Mouse (Mus musculus) olfactory bulb, adult 2 months (tissue): ENCODE results near the gene Gm7579.

Experiments
- CTCF ChIP-seq: fragments of 200-500 bp; IDR thresholded peaks from 2 replicates; pipeline ENCODE4 v1.5.1; 2012; ENCODE audit warnings: low read depth, mild to moderate bottlenecking, low read length, moderate library complexity; ENCODE audit not compliant: insufficient read depth
- POLR2A ChIP-seq: fragments of 200-500 bp; IDR thresholded peaks from 2 replicates; pipeline ENCODE4 v1.6.1; 2012; ENCODE audit warnings: mild to moderate bottlenecking, low read depth, low read length, moderate library complexity; ENCODE audit not compliant: insufficient read depth

DNA sequence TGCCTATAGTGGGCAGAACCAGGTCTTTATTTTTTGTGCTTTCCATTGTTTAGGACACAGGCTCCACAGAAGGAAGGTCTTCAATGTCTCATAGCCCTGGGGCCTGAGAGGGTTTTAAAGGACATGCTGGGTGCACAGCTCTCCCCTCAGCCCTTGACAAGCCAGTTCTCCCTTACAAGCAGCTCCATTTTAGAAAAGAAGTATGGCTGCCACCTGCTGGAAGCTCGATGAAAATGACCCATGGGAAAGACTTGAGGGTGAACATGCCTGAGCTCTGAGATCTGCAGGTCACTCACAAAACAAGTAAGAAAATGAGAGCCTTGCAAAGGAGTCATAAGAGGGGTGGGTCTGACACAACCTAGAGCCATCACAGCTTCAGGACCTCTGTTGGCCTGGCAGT is 38.2 kb downstream of the Gm7579 start:
- TF ChIP-seq CTCF (no peak), POLR2A (no peak)
